Mouse (Mus musculus) E14TG2a.4 (cell line): ENCODE results near the gene Osbpl8.

Source experiments
- H3K27me3 ChIP-seq: 2 replicates; pipeline ENCODE4 v1.6.1; 2014; ENCODE audit warnings: low read length, control low read depth; ENCODE audit not compliant: insufficient read depth
- H3K36me3 ChIP-seq: 2 replicates; pipeline ENCODE4 v1.6.1; 2014; ENCODE audit warnings: low read length, control low read depth; ENCODE audit not compliant: insufficient read depth
- H3K4me1 ChIP-seq: replicated peaks from 2 replicates; pipeline ENCODE4 v1.6.1; 2014; ENCODE audit warnings: low read depth, low read length, control low read depth
- H3K4me3 ChIP-seq: replicated peaks from 2 replicates; pipeline ENCODE4 v1.5.1; 2014; ENCODE audit warnings: mild to moderate bottlenecking, low read length
- H3K9me3 ChIP-seq: 2 replicates; pipeline ENCODE4 v1.6.1; 2014; ENCODE audit warnings: low read length, control low read depth
- CTCF ChIP-seq: conservative IDR thresholded peaks from 2 replicates; pipeline ENCODE4 v1.5.1; 2014; ENCODE audit warnings: low read length
- NANOG ChIP-seq: IDR thresholded peaks from 2 replicates; pipeline ENCODE4 v1.6.1; 2014; ENCODE audit warnings: borderline replicate concordance, low read length, mixed read lengths
- POU5F1 ChIP-seq: IDR thresholded peaks from 2 replicates; pipeline ENCODE4 v1.6.1; 2014; ENCODE audit warnings: low read length, borderline replicate concordance

The Osbpl8 gene

DNA sequence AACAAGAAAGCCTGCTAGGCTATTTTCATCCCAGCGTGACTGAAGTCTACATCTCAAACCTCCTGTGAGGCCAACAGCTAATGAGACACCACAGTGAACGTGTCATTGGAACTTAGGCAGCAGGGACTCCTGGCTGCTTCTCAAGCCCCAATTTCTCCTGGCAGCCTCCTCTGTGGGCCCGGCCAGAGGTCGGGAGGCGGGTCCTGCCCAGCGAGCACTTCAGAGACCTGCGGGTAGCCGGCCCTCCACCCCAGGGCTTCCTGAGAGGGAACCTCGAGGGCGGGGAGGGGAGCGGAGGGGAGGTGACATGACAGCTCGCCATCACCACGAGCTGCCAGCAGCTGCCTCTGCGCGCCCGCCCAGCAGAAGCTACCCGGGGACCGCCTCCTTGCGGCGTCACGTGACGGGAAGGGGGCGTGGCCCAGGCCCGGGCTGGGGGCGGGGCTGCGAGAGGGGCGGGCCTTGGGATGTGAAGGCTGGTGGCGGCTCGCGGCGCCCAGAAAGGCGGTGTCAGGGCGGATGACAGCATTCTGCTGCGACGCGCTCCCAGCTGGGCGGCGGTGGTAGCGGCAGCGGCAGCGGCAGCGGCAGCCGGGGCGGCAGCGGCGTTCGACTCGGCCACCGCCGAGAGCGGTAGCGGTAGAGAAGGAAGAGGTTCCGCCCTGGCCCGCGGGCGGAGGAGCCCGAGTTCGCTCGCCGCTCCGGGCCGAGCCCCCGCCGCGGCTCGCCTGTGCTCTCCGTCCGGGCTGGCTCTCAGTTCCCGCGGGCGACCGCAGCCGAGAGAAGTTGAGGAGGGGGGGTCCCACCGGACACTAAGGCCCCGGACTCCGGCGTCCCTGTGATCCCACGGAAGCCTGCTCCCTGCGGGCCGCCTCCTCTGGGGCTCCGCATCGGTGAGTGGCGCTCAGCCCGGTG is at the start of gene Osbpl8:
TSS of gene Osbpl8 (plus strand) at position 449 of the 915 bp plus-strand sequence.
- no peak for TF ChIP-seq CTCF
- TF ChIP-seq POU5F1 = no peak
- TF ChIP-seq NANOG = no peak
- Histone ChIP-seq H3K4me1 (peaks cover 36% of the 10 kb centered on the region), H3K4me3 (peak within 1 kb of the TSS; percentile 98), H3K9me3 (no peaks in the 10 kb centered on the region), H3K27me3 (peaks cover 7% of the 10 kb centered on the region), H3K36me3 (no peaks in the 10 kb centered on the region)

- Histone ChIP-seq H3K4me1 (peaks cover 25% of the 10 kb centered on the region), H3K27me3 (no peaks in the 10 kb centered on the region), H3K9me3 (no peaks in the 10 kb centered on the region), H3K4me3 (no peak overlapping the region), H3K36me3 (no peaks in the 10 kb centered on the region)
- TF ChIP-seq NANOG = no peak
- TF ChIP-seq POU5F1 = peak; percentile 75; the same call in 1 of the 2 replicates
Observed at GRCm38 (mm10) chr10:111117198-111117845, 47.2 kb upstream of the Osbpl8 start.

DNA sequence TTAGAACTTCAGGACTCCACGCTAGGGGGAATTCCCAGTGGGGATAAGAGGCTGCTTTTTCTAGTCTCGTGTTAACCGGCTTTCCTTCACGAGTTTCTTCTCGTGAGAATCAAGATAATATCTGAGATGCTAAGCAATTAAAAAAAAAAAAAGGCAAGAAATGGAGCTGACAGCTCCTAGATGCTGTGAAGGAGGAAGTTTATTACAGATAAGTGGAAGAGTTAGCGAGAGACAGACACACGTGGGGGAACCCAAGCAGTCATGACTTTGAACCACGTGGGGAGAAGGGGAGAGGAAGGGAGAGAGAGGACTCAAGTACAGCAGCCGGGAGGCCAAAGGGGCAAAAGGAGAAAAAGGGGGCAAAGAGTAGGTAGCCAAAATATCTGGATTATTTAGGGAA is 46.3 kb upstream of the Osbpl8 start:
- no peaks in the 10 kb centered on the region for H3K27me3 ChIP-seq
- no peaks in the 10 kb centered on the region for H3K9me3 ChIP-seq
- H3K4me1 ChIP-seq = peaks cover 29% of the 10 kb centered on the region
- no peak overlapping the region for H3K4me3 ChIP-seq
- TF ChIP-seq CTCF (no peak), POU5F1 (no peak), NANOG (no peak)
- no peaks in the 10 kb centered on the region for H3K36me3 ChIP-seq

DNA sequence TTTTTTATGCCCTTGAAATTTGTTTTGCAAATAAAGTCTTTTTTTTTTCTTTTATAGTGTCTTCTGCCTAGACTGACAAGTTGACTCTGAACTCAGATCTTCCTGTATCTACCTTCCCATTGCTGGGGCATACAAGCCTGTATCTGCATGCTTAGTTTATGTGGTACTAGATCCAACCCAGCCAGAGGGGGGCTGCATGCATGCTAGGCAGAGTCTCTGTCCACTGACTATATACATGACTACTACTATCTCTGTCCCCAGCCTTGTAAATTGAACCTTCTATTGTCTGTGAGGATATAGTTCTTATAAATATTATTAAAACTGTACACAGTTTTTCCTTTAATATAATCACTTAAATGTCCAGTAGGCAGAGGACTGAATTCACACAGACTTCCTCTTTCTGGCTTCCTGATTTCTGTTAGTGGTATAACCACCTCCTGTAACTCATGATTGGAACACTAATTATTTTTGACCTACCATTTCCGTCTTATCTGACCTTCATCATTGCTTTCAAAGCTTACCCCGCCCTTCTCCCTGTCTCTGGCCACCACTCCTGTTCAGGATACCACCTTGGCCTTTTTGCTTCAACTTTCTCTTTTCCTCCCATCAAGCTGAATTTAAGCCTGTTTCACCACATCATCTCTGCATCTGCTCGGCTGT is 45.4 kb upstream of the Osbpl8 start:
- H3K4me1 ChIP-seq = peaks cover 29% of the 10 kb centered on the region
- no peaks in the 10 kb centered on the region for H3K9me3 ChIP-seq
- H3K27me3 ChIP-seq = no peaks in the 10 kb centered on the region
- no peak for TF ChIP-seq CTCF
- TF ChIP-seq POU5F1 = no peak
- TF ChIP-seq NANOG = no peak
- no peak overlapping the region for H3K4me3 ChIP-seq
- no peaks in the 10 kb centered on the region for H3K36me3 ChIP-seq

- Histone ChIP-seq H3K9me3 (no peaks in the 10 kb centered on the region), H3K4me1 (peaks cover 25% of the 10 kb centered on the region), H3K4me3 (no peak overlapping the region), H3K36me3 (no peaks in the 10 kb centered on the region), H3K27me3 (no peaks in the 10 kb centered on the region)
- TF ChIP-seq POU5F1 (no peak), NANOG (no peak), CTCF (no peak)
Observed at GRCm38 (mm10) chr10:111119756-111120155, 44.8 kb upstream of the Osbpl8 start.

- H3K4me1 ChIP-seq = peaks cover 7% of the 10 kb centered on the region; the same call in 1 of the 2 replicates
- H3K36me3 ChIP-seq = no peaks in the 10 kb centered on the region
- TF ChIP-seq POU5F1 = no peak
- no peak for TF ChIP-seq NANOG
- TF ChIP-seq CTCF = no peak
- H3K4me3 ChIP-seq = no peak overlapping the region
- H3K9me3 ChIP-seq = no peaks in the 10 kb centered on the region
- no peaks in the 10 kb centered on the region for H3K27me3 ChIP-seq
Observed at GRCm38 (mm10) chr10:111122864-111123398, 41.6 kb upstream of the Osbpl8 start.

GRCm38 (mm10) chr10:111124175-111124574 is 40.4 kb upstream of the Osbpl8 start:
- Histone ChIP-seq H3K27me3 (no peaks in the 10 kb centered on the region), H3K4me1 (peaks cover 7% of the 10 kb centered on the region; the same call in 1 of the 2 replicates), H3K36me3 (no peaks in the 10 kb centered on the region), H3K4me3 (no peak overlapping the region), H3K9me3 (no peaks in the 10 kb centered on the region)
- TF ChIP-seq CTCF (no peak), POU5F1 (no peak), NANOG (no peak)
